8 mouse cellular contexts compared by ENCODE assay signal in genomic region chr4:108327071-108327579, GRCm38 (mm10). TPM values are rescaled to one million over a fixed set of nuclear protein-coding genes. Genes with fewer than 3 reads are reported as not detected.
DNase-seq lines count a peak whose midpoint lies in the region; ATAC-seq and TF ChIP-seq lines count a peak whose summit lies in the region.

No protein-coding gene starts in this region.

- H3K9ac ChIP-seq in forebrain, embryonic 14.5 days (ENCODE audit: low read length) = peak overlapping the region; percentile 63
- H3K9ac ChIP-seq in intestine, postnatal 0 days (ENCODE audit: low read depth, low read length) = no peak overlapping the region; the same call in 1 of the 2 replicates
- H3K9ac ChIP-seq in liver, embryonic 14.5 days (replicated peaks) = no peak overlapping the region
- H3K9ac ChIP-seq in neural tube, embryonic 13.5 days = peak overlapping the region; percentile 73

- DNase-seq in left cerebral cortex, adult 2 months (ENCODE audit: extremely low spot score in 1 of 2, low spot score in 2 of 2) = peak; percentile 12 to 27
- no peak for DNase-seq in left cerebral cortex, adult 18-20 months (ENCODE audit: low spot score in 2 of 2)
- DNase-seq in brain, embryonic 14.5 days (ENCODE audit: low read depth) = peak; percentile 80
- DNase-seq in forebrain, embryonic 14.5 days (ENCODE audit: low spot score) = peak; percentile 69
- DNase-seq in liver, embryonic 14.5 days (ENCODE audit: low read depth in 3 of 3, low spot score in 3 of 3) = no peak
- DNase-seq in thymus, adult 2 months = no peak

- peak; percentile 63 for TF ChIP-seq CTCF in left cerebral cortex, adult 2 months (IDR thresholded peaks at IDR 0.05)
- TF ChIP-seq CTCF in brain, embryonic 14.5 days (IDR thresholded peaks at IDR 0.05; ENCODE audit: borderline replicate concordance, extremely low read depth, insufficient read depth, insufficient read length) = no peak
- peak; percentile 76 for TF ChIP-seq CTCF in intestine, postnatal 0 days (IDR thresholded peaks at IDR 0.05; ENCODE audit: low read depth)
- no peak for TF ChIP-seq CTCF in liver, embryonic 14.5 days (IDR thresholded peaks at IDR 0.05; ENCODE audit: low read depth)
- no peak for TF ChIP-seq CTCF in thymus, adult 2 months (IDR thresholded peaks at IDR 0.05; ENCODE audit: borderline replicate concordance, control insufficient read depth, extremely low read depth, insufficient read depth, low read length, poor library complexity)

- H3K36me3 ChIP-seq in forebrain, embryonic 14.5 days (ENCODE audit: control insufficient read depth, insufficient read depth, low read length) = 0 out of 2 replicates have a peak, but pooled peaks cover 3% of the 10 kb centered on the region
- no peaks in the 10 kb centered on the region for H3K36me3 ChIP-seq in intestine, postnatal 0 days (ENCODE audit: control insufficient read depth, insufficient read depth)
- H3K36me3 ChIP-seq in liver, embryonic 14.5 days (replicated peaks; ENCODE audit: control insufficient read depth, insufficient read depth, low read depth) = no peaks in the 10 kb centered on the region; the same call in 1 of the 2 replicates
- peaks cover 9% of the 10 kb centered on the region for H3K36me3 ChIP-seq in neural tube, embryonic 13.5 days
- H3K36me3 ChIP-seq in thymus, adult 2 months (ENCODE audit: control insufficient read depth, insufficient read depth, low read length) = no peaks in the 10 kb centered on the region

- intact Hi-C loops in left cerebral cortex, adult 2 months (cut with DNase I) = loop anchor here (1.0 to 5.0 kb wide), 5 partner anchors 26 to 435 kb away; partner anchors contain the start of gene Zyg11b

- no peak for TF ChIP-seq EP300 in liver, embryonic 14.5 days (IDR thresholded peaks at IDR 0.05; ENCODE audit: low read depth)

- 45% methylated on average over 6 of the region's 6 CpGs for WGBS in forebrain, embryonic 14.5 days
- WGBS in intestine, postnatal 0 days = 29% methylated on average over 6 of the region's 6 CpGs
- 35% methylated on average over 6 of the region's 6 CpGs for WGBS in liver, embryonic 14.5 days (ENCODE audit: insufficient replicate concordance)
- WGBS in neural tube, embryonic 13.5 days = 33% methylated on average over 6 of the region's 6 CpGs
- WGBS in thymus, adult 2 months = 34% methylated on average over 6 of the region's 6 CpGs

- H3K4me2 ChIP-seq in forebrain, embryonic 14.5 days (ENCODE audit: low read length) = peak overlapping the region; percentile 54
- H3K4me2 ChIP-seq in intestine, postnatal 0 days (replicated peaks; ENCODE audit: low read depth) = peak overlapping the region; percentile 71
- peak overlapping the region; percentile 81 for H3K4me2 ChIP-seq in liver, embryonic 14.5 days (ENCODE audit: low read depth)
- peak overlapping the region; percentile 65 for H3K4me2 ChIP-seq in neural tube, embryonic 13.5 days

- peak overlapping the region; percentile 69 for H3K4me3 ChIP-seq in left cerebral cortex, adult 2 months
- H3K4me3 ChIP-seq in forebrain, embryonic 14.5 days (ENCODE audit: low read depth, low read length) = peak overlapping the region; percentile 67
- H3K4me3 ChIP-seq in intestine, postnatal 0 days (ENCODE audit: low read depth, low read length) = peak overlapping the region; percentile 61
- H3K4me3 ChIP-seq in liver, embryonic 14.5 days (ENCODE audit: insufficient read depth in 1 of 2, low read depth in 2 of 2, low read length in 2 of 2) = peak overlapping the region in 1 of 2 experiments; percentile 61; a peak in 2 of 4 replicates
- H3K4me3 ChIP-seq in neural tube, embryonic 13.5 days = peak overlapping the region; percentile 56
- H3K4me3 ChIP-seq in thymus, adult 2 months (ENCODE audit: control insufficient read depth, insufficient read depth, low read length) = no peak overlapping the region

- H3K9me3 ChIP-seq in forebrain, embryonic 14.5 days (replicated peaks; ENCODE audit: control insufficient read depth, low read length) = no peaks in the 10 kb centered on the region
- no peaks in the 10 kb centered on the region for H3K9me3 ChIP-seq in intestine, postnatal 0 days (ENCODE audit: control insufficient read depth)
- H3K9me3 ChIP-seq in liver, embryonic 14.5 days (ENCODE audit: control insufficient read depth, low read length) = no peaks in the 10 kb centered on the region
- H3K9me3 ChIP-seq in neural tube, embryonic 13.5 days = no peaks in the 10 kb centered on the region

- ATAC-seq in forebrain, embryonic 14.5 days = no peak
- no peak for ATAC-seq in intestine, postnatal 0 days
- ATAC-seq in liver, embryonic 14.5 days (ENCODE audit: insufficient read depth) = no peak
- ATAC-seq in neural tube, embryonic 13.5 days (ENCODE audit: low read depth) = peak; percentile 38

- 0 out of 2 replicates have a peak, but pooled peaks cover 2% of the 10 kb centered on the region for H3K4me1 ChIP-seq in forebrain, embryonic 14.5 days (ENCODE audit: control insufficient read depth, insufficient read depth, low read length)
- H3K4me1 ChIP-seq in intestine, postnatal 0 days (replicated peaks; ENCODE audit: control insufficient read depth, insufficient read depth, low read length) = peaks cover 4% of the 10 kb centered on the region; the same call in 1 of the 2 replicates
- peaks cover 3 to 11% of the 10 kb centered on the region in 2 experiments; a peak in 3 of 4 replicates for H3K4me1 ChIP-seq in liver, embryonic 14.5 days (replicated peaks; ENCODE audit: control insufficient read depth in 2 of 2, insufficient read depth in 2 of 2, low read length in 1 of 2)
- H3K4me1 ChIP-seq in neural tube, embryonic 13.5 days (replicated peaks) = peaks cover 10% of the 10 kb centered on the region
- peaks cover 5% of the 10 kb centered on the region for H3K4me1 ChIP-seq in thymus, adult 2 months (replicated peaks; ENCODE audit: control insufficient read depth, insufficient read depth, low read length)

- no peak for TF ChIP-seq POLR2A in brain, embryonic 14.5 days (IDR thresholded peaks at IDR 0.05; ENCODE audit: borderline replicate concordance, extremely low read depth, insufficient read depth, insufficient read length, poor library complexity, severe bottlenecking)
- TF ChIP-seq POLR2A in thymus, adult 2 months (IDR thresholded peaks at IDR 0.05; ENCODE audit: control insufficient read depth, extremely low read depth, insufficient read depth, low read length, poor library complexity) = no peak

- H3K27me3 ChIP-seq in forebrain, embryonic 14.5 days (replicated peaks; ENCODE audit: control insufficient read depth, insufficient read depth, low read length) = no peaks in the 10 kb centered on the region
- no peaks in the 10 kb centered on the region for H3K27me3 ChIP-seq in intestine, postnatal 0 days (replicated peaks; ENCODE audit: control insufficient read depth, insufficient read depth, low read length)
- H3K27me3 ChIP-seq in liver, embryonic 14.5 days (ENCODE audit: control insufficient read depth, insufficient read depth, low read length) = no peaks in the 10 kb centered on the region
- H3K27me3 ChIP-seq in neural tube, embryonic 13.5 days = no peaks in the 10 kb centered on the region
- no peaks in the 10 kb centered on the region for H3K27me3 ChIP-seq in thymus, adult 2 months (ENCODE audit: control insufficient read depth, insufficient read depth, low read length)

- peak overlapping the region; percentile 99 for H3K27ac ChIP-seq in left cerebral cortex, adult 2 months
- peak overlapping the region; percentile 92 for H3K27ac ChIP-seq in forebrain, embryonic 14.5 days (ENCODE audit: low read depth, low read length)
- peak overlapping the region; percentile 85; the same call in 1 of the 2 replicates for H3K27ac ChIP-seq in intestine, postnatal 0 days (ENCODE audit: low read depth, low read length)
- H3K27ac ChIP-seq in liver, embryonic 14.5 days = no peak overlapping the region
- H3K27ac ChIP-seq in neural tube, embryonic 13.5 days (replicated peaks) = peak overlapping the region; percentile 93
- no peak overlapping the region for H3K27ac ChIP-seq in thymus, adult 2 months (ENCODE audit: control insufficient read depth, insufficient read depth, low read length)

RNA-seq across cellular contexts. Expression of gene Coa7, which starts 0.8 kb away (rescaled TPM):
- total RNA-seq in left cerebral cortex, adult 2 months (2021) = 10 to 100 TPM; 24.1 to 28.5 TPM
- total RNA-seq in left cerebral cortex, adult 18-20 months (2021) = 10 to 100 TPM; 27.7 to 30.7 TPM
- polyA plus RNA-seq in brain, embryonic 14.5 days (2012; rRNA removed) = 17.5 and 18.8 TPM in 2 replicates
- polyA plus RNA-seq in forebrain, embryonic 14.5 days (2014; fragmentation: Nextera tagmentation; extraction: Ambion mirVana) = 43.1 and 52.2 TPM in 2 replicates
- 83.6 and 91.4 TPM in 2 replicates for polyA plus RNA-seq in intestine, postnatal 0 days (2015; fragmentation: Nextera tagmentation; extraction: Ambion mirVana)
- 9.3 and 11.0 TPM in 2 replicates for polyA plus RNA-seq in liver, embryonic 14.5 days (2012; rRNA removed)
- 26.4 and 29.1 TPM in 2 replicates for polyA plus RNA-seq in liver, embryonic 14.5 days (2014; fragmentation: Nextera tagmentation; extraction: Ambion mirVana)
- polyA plus RNA-seq in neural tube, embryonic 13.5 days (2015; fragmentation: Nextera tagmentation; extraction: Ambion mirVana) = 43.2 and 46.8 TPM in 2 replicates
- polyA plus RNA-seq in thymus, adult 2 months (2012; rRNA removed) = 9.4 and 10.0 TPM in 2 replicates

RNA-seq across cellular contexts. Expression of gene Zyg11b, which starts 26.2 kb away (rescaled TPM):
- 10 to 100 TPM; 96.7 to 98.7 TPM for total RNA-seq in left cerebral cortex, adult 2 months (2021)
- total RNA-seq in left cerebral cortex, adult 18-20 months (2021) = 10 to 100 TPM; 92.2 to 94.5 TPM
- 41.2 and 58.5 TPM in 2 replicates for polyA plus RNA-seq in brain, embryonic 14.5 days (2012; rRNA removed)
- 24.2 and 31.1 TPM in 2 replicates for polyA plus RNA-seq in forebrain, embryonic 14.5 days (2014; fragmentation: Nextera tagmentation; extraction: Ambion mirVana)
- polyA plus RNA-seq in intestine, postnatal 0 days (2015; fragmentation: Nextera tagmentation; extraction: Ambion mirVana) = 4.0 and 4.3 TPM in 2 replicates
- polyA plus RNA-seq in liver, embryonic 14.5 days (2012; rRNA removed) = 1.6 and 2.2 TPM in 2 replicates
- polyA plus RNA-seq in liver, embryonic 14.5 days (2014; fragmentation: Nextera tagmentation; extraction: Ambion mirVana) = 2.3 and 3.2 TPM in 2 replicates
- polyA plus RNA-seq in neural tube, embryonic 13.5 days (2015; fragmentation: Nextera tagmentation; extraction: Ambion mirVana) = 23.1 and 25.3 TPM in 2 replicates
- polyA plus RNA-seq in thymus, adult 2 months (2012; rRNA removed) = 18.0 and 18.7 TPM in 2 replicates

RNA-seq across cellular contexts. Expression of gene Shisal2a, which starts 56.0 kb away (rescaled TPM):
- total RNA-seq in left cerebral cortex, adult 2 months (2021) = not detected
- not detected for total RNA-seq in left cerebral cortex, adult 18-20 months (2021)
- polyA plus RNA-seq in brain, embryonic 14.5 days (2012; rRNA removed) = 4.7 and 6.1 TPM in 2 replicates
- polyA plus RNA-seq in forebrain, embryonic 14.5 days (2014; fragmentation: Nextera tagmentation; extraction: Ambion mirVana) = 2.7 and 3.6 TPM in 2 replicates
- 0.50 and 0.55 TPM in 2 replicates for polyA plus RNA-seq in intestine, postnatal 0 days (2015; fragmentation: Nextera tagmentation; extraction: Ambion mirVana)
- polyA plus RNA-seq in liver, embryonic 14.5 days (2012; rRNA removed) = 0.14 and 0.20 TPM in 2 replicates
- polyA plus RNA-seq in liver, embryonic 14.5 days (2014; fragmentation: Nextera tagmentation; extraction: Ambion mirVana) = 0.29 TPM in 1 of 2 replicates, not detected in the other
- 4.0 and 4.1 TPM in 2 replicates for polyA plus RNA-seq in neural tube, embryonic 13.5 days (2015; fragmentation: Nextera tagmentation; extraction: Ambion mirVana)
- not detected in 2 replicates for polyA plus RNA-seq in thymus, adult 2 months (2012; rRNA removed)

Comparison
In these comparisons a context has a peak if more than half of its experiments do, and no peak if none do; other contexts are left out.
1. DNase-seq: peak in left cerebral cortex, adult 2 months (2 of 2), brain, embryonic 14.5 days (single experiment) and forebrain, embryonic 14.5 days (single experiment); none in left cerebral cortex, adult 18-20 months (0 of 2), liver, embryonic 14.5 days (0 of 3) and thymus, adult 2 months (single experiment).
2. H3K27ac ChIP-seq: peak in left cerebral cortex, adult 2 months (single experiment), forebrain, embryonic 14.5 days (single experiment), intestine, postnatal 0 days (single experiment) and neural tube, embryonic 13.5 days (single experiment); none in liver, embryonic 14.5 days (single experiment) and thymus, adult 2 months (single experiment).
3. CTCF ChIP-seq: peak in left cerebral cortex, adult 2 months (single experiment) and intestine, postnatal 0 days (single experiment); none in brain, embryonic 14.5 days (single experiment), liver, embryonic 14.5 days (single experiment) and thymus, adult 2 months (single experiment).
4. H3K9ac ChIP-seq: peak in forebrain, embryonic 14.5 days (single experiment) and neural tube, embryonic 13.5 days (single experiment); none in intestine, postnatal 0 days (single experiment) and liver, embryonic 14.5 days (single experiment).
5. Peak in every context shown above with its lines, with median percentiles within 50 percentile points of each other: H3K4me2 ChIP-seq.